Mouse (Mus musculus) gonadal fat pad, adult 2 months (tissue): ENCODE measurements around the gene Clip2. TPM values are rescaled to one million over a fixed set of nuclear protein-coding genes. Genes with fewer than 3 reads are reported as not detected.
"Not testable (repeated sequence)": the region's sequence is repeated elsewhere in the genome, so short reads cannot be mapped to it uniquely, and the experiment has no call there.

Source experiments
- DNase-seq: peaks from one replicate; pipeline ENCODE4 v3.0.0-alpha.2; 2012; ENCODE audit warnings: low read depth
- polyA plus RNA-seq: library from polyadenylated mRNA; depleted of rRNA; stranded (reverse); fragments of >200 nt; gene quantifications from 2 replicates; pipeline ENCODE4 v1.2.3, GENCODE M21; 2012; rRNA removed

Gene Clip2
- polyA plus RNA-seq, 1 experiment = 12.8 TPM

- no peak for DNase-seq
These were observed 91.7 kb downstream of the Clip2 start for GRCm38 (mm10) chr5:134460546-134460945.

- DNase-seq = no peak
These were observed 93.1 kb downstream of the Clip2 start for GRCm38 (mm10) chr5:134459096-134459495.

DNA sequence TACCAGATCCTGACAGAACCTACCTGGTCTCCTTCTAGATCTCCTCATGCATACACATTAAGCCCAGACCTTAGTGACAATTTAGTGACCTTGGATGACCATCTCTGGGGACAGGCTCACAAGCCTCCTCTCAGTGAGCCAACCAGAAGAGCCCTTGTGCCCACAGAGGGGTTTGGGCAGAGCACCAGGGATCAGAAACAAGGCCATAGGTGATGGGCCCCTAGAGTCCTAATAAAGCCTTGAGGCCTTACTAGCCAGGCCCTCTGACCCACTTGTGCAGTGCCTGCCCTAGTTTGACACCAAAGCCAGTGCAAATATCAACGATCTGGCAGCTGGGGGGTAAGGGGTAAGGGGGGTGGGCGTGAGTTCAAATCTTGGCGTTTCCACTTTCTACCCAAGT is 93.8 kb downstream of the Clip2 start:
- no peak for DNase-seq

DNA sequence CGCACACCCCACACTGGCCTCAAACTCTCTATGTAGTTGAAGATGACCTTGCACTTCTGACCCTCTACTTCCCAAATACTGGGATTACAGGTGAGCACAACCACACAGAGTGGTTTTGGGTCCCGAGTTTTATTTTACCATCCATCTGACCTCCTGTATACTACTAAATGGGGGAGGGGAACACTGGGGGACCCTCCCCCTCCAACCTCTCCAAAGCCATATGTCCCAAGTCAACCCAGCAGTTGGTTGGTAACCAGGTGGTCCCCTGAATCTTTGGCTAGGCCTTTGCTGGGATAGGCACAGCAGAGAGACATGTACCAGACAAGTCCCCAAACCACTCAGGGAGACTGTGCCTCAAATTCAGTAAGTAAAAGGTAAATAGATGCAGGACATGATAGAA is 94.9 kb downstream of the Clip2 start:
- no peak for DNase-seq

DNA sequence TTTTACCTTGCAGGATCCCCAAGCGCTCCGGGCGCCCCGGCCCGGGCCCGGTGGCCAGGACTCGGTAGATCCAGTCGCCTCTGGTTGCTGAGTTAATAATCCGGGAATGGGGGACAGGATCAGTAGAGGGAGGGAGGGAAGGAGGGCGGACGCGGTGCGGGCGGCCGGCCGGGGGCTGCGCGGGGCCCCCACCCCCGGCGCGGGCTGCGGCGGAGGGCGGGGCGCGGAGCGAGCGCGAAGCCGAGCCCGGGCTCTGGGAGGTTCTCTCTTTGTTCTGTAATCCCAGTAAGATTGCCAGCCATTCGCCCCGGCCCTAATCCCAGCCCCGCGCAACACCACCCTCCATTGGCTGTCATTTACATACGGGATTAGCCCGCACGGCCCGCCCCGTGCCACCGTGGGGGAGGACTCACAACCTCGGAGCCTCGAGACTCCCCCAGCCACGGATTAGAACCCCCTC is 95.7 kb downstream of the Clip2 start, which contains the start of gene Gtf2ird1:
TSS of gene Gtf2ird1 (minus strand) at position 214 of the 460 bp plus-strand sequence.
- DNase-seq = no peak

DNA sequence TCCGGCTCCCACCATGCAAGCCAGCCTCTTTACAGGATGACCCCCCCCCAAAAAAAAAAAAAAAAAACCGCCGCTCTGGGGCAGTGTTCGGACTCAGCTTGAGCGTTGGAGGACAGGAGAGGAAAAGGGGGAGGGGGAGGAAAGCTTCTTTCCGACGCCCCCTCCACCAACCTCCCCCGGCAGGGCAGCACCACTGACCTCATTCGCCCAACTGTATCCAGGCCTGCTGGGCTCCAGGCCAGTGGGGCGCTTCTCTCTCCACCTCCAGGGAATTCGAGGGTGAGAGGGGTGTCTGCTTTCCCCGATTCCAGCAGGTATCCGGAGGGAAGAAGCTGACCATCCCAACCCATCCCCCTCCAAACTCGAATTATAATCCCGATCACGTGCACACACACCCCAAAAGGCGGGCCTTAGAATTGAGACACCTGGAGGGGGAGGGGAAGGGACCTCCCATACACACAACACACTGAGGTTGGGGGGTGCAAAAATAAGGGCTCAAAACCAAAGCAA is 96.3 kb downstream of the Clip2 start:
- DNase-seq = no peak

DNA sequence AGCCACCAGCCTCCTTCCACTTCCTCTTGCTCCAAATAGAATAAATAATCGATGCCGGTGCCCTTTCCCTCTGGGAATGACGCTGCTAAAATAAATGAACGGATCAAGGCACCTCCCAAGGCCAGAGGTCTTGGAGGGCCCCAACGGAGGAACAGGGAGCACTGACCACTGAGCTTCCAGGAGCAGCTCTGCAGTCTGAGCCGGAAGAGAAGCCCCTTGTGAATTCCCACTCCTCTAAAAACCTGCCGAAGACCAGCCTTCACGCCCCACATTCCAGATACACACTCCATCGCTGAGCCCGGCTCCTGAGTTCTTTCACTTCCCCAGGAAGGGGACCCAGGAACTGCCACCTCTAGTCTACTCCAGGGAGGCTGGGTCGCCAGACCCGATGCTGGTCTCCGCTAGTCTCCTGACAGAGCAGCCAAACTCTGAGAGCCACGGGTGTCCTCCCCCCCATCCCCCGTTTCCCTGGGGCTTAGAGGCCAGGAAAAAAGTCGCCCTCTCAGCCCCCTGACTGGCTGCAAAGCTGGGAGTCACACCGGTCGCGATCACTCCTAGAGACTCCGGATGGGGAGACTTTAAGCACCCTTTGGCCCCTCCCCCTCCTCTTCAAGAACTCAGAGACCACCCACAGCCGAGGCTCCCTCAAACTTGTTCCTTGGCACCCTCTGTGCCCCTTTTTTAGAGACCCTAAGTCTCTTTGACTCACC is 96.9 kb downstream of the Clip2 start:
- DNase-seq = no peak

- no peak for DNase-seq
These were observed 97.8 kb downstream of the Clip2 start for GRCm38 (mm10) chr5:134454421-134454820.

GRCm38 (mm10) chr5:134453577-134453976 is 98.7 kb downstream of the Clip2 start:
- DNase-seq = no peak

DNA sequence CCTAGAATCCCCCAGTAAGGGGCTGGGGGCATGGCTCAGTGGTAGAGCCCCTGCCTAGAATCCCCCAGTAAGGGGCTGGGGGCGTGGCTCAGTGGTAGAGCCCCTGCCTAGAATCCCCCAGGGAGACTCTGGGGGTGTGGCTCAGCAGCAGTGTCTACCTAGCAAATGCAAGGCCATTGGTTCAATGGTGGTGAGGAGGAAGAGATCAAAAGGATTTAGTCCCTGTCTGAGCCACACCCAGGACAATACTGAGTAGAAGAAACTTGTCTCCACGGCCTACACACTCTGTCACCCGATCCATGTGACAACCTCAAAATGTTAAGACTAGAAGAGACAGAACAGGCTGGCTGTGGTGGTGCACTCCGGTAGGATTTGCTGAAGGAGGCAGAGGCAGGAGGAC is 105.5 kb downstream of the Clip2 start:
- DNase-seq = not testable (repeated sequence)

GRCm38 (mm10) chr5:134445895-134446294 is 106.3 kb downstream of the Clip2 start:
- no peak for DNase-seq

- no peak for DNase-seq
These were observed 106.9 kb downstream of the Clip2 start for GRCm38 (mm10) chr5:134445208-134445831.

DNA sequence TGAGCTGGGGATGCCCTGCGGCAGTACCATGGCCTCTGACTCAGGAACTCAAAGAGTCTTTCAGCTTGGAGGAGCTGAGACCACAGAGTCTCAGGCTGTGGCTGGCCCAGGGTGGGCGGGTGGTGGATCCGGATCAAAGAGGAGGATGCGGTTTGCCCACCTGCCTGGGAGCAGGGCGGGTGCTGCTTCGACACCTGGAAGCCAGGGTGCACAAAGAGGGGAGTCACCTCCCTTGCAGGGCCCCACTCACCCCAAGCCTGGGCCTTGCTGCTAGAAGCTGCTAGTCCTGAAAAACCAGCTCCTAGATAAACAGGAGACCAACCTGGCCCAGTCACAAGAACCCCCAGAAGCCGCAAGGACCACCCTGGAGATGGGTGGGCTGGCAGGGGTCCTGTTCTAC is 107.8 kb downstream of the Clip2 start:
- DNase-seq = no peak

DNA sequence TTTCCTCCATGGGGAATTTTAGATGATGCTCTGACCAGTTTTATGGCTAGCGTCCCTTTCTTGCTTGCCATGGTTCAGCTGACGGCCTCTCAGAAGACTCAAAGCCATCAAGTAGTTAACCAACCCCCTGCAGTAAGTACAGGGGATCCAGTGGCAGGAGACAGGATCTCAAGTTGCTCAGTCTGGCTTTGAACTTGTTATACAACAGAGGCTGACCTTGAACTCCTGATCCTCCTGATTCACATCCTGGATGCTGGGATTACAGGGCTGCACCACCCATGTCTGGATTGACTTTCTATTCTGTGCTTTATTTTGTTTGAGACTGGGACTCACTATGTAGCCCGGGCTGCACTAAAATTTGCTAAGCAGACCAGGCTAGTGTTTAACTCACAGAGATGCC is 110.2 kb downstream of the Clip2 start:
- DNase-seq = no peak

DNA sequence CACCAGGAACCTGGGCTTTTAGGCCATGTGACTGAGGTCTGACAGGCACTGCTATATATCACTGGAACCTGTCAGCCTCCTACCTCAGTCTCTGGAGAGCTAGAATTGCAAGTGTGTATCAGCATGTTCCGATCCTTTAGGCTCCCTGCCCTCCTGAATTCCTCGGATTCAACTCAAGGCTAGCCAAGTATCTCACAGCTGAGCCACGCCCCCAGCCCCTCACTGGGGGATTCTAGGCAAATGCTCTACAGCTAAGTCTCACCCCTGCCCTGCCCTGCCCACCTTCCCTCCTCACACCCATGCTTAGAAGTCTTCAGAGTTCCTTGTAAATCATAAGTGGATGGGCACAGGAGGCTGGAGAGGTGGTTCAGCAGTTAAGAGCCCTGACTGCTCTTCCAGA is 111.1 kb downstream of the Clip2 start:
- DNase-seq = no peak

DNA sequence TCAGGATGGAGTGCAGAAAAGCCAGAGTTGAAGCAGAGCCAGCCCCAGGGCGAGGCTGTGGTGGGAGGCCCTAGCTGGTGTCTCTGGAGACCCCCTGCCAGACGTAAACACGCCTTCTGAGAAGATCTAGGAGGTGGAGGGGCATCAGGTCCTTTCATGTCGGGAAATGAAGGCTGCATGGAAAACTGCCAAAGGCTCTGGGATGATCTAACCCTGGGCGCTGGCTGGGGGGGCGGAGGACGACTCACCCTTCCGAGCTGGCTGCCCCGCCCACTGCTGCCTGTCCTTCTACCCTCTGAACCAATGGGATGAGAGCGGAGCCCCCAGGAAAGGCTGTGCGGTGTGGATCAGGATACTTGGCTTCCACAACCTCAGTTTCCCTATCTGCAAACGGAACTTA is 112.1 kb downstream of the Clip2 start:
- no peak for DNase-seq

DNA sequence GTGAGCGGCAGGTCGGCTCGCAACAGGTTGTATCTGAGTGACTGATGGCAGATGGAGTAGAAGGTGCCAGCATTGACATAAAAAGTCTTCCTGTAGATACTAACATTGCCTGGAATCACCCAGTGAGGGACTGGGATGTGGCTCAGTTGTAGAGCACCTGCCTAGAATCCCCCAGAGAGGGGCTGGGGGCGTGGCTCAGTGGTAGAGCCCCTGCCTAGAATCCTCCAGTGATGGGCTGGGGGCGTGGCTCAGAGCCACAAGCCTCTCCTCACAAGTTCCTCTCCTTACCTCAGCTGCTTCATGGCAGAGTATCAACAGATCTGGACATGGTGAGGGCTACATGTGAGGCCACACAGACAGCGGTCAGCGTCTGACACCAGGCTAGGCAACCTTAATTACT is 112.8 kb downstream of the Clip2 start:
- DNase-seq = no peak

Other genes starting within 250 kb of the Clip2 start
- 54.7 and 90.1 TPM in 2 replicates for gene Gtf2i, start 237.7 kb downstream of the Clip2 start, polyA plus RNA-seq
- gene Gtf2ird1, start 95.7 kb downstream of the Clip2 start, polyA plus RNA-seq = 55.4 and 65.5 TPM in 2 replicates
- 0.59 and 1.1 TPM in 2 replicates for gene Syna, start 7.7 kb upstream of the Clip2 start, polyA plus RNA-seq
- gene Rfc2, start 28.9 kb upstream of the Clip2 start, polyA plus RNA-seq = 49.8 and 58.1 TPM in 2 replicates
- gene Lat2, start 62.6 kb upstream of the Clip2 start, polyA plus RNA-seq = 3.9 and 6.2 TPM in 2 replicates
- 183 and 208 TPM in 2 replicates for gene Eif4h, start 87.1 kb upstream of the Clip2 start, polyA plus RNA-seq
- gene Limk1, start 136.2 kb upstream of the Clip2 start, polyA plus RNA-seq = 14.0 and 14.7 TPM in 2 replicates
- gene Eln, start 194.9 kb upstream of the Clip2 start, polyA plus RNA-seq = 147 and 182 TPM in 2 replicates